Mouse (Mus musculus): ENCODE results near the gene Glt6d1. TPM values are rescaled to one million over a fixed set of nuclear protein-coding genes. Genes with fewer than 3 reads are reported as not detected.

Glt6d1 gene
- polyA plus RNA-seq, 1 experiment from 2014 or later = not detected

DNA sequence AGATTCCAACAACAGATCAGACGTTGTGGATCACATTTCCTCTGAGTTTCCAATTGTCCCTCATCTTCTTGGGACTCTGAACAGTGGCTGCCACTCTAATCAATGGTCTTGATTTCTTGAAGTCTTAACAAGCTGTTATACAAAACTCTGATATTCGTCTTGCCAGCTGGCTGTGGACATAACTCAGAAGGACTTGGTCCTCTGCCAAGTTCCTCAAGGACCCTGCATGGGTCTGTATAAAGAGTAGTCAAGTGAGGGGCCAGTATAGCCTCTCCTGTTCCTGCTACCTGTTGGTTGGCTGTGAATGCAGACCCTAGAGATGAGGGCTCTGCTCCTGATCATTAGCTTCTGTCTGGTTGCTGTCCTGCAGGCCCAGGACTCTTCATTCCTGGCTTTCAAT is 50.4 kb downstream of the Glt6d1 start, which contains the start of gene Lcn3:
Gene Lcn3, plus strand, starts transcription at position 301 of the 400 bp plus-strand sequence.
- Histone ChIP-seq H3K27ac (ENCODE audit: low read depth, low read length) (no peak within 1 kb of the TSS), H3K36me3 (ENCODE audit: control insufficient read depth, insufficient read depth, low read length) (no peaks in the 10 kb centered on the region), H3K9ac (ENCODE audit: low read depth, low read length) (no peak within 1 kb of the TSS), H3K4me3 (ENCODE audit: low read depth, low read length) (no peak within 1 kb of the TSS), H3K9me3 (replicated peaks; ENCODE audit: control insufficient read depth, low read length) (no peaks in the 10 kb centered on the region), H3K4me1 (ENCODE audit: control insufficient read depth, insufficient read depth, low read length) (no peaks in the 10 kb centered on the region), H3K4me2 (no peak within 1 kb of the TSS), H3K27me3 (ENCODE audit: control insufficient read depth, insufficient read depth, low read length) (no peaks in the 10 kb centered on the region)
- no peak for ATAC-seq (replicated peaks; ENCODE audit: insufficient number of reproducible peaks, low FRiP score, low TSS enrichment)
- 49% methylated on average over 2 of the region's 2 CpGs for WGBS (ENCODE audit: insufficient replicate concordance)

DNA sequence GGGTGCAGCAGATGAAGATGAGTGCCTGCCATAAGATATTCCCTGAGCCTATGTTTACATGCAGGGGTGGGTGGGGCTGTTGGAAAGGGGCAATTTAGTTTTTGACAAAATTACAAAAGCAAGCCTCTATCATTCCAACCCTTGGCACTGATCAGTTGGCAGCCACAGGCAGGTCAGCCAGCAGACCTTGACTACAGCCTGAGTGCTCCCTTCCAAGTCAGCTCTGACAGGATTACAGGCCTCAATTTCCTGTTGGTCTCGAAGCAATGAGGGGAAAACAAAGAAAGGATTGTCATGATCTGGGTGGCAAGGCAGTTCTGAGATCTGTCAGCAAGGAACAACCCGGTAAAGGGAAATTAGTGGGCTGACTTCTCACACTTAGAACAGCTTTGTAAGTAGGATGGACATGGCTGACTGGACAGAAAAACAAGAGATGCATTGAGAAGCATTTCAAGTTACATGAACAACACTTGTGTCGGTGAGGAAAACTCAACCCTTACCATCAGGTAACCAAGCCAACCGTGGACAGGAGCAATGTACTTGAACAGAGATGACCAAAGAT is 57.5 kb downstream of the Glt6d1 start:
- no peak overlapping the region for H3K27ac ChIP-seq (ENCODE audit: low read depth, low read length)

DNA sequence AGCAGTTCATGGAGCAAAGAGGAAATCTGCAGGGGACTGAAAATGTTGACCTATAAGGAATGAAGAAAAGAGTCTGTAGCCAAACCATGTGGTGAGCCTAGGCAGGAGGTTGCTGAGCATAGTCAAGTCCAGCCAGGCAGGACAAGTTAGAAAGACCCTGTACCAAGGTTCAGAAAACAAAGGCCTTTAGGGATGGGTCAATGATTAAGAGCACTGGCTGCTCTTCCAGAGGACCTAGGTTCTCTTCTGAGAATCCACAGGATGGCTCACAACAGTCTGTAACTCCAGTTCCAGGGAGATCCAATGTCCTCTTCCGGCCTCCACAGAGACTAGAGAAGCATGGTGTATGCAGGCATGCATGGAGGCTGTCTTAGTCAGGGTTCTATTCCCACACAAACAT is 61.4 kb downstream of the Glt6d1 start:
- Histone ChIP-seq H3K27me3 (ENCODE audit: control insufficient read depth, insufficient read depth, low read length) (no peaks in the 10 kb centered on the region), H3K9me3 (replicated peaks; ENCODE audit: control insufficient read depth, low read length) (no peaks in the 10 kb centered on the region), H3K36me3 (ENCODE audit: control insufficient read depth, insufficient read depth, low read length) (no peaks in the 10 kb centered on the region), H3K4me2 (no peak overlapping the region), H3K9ac (ENCODE audit: low read depth, low read length) (no peak overlapping the region), H3K4me3 (ENCODE audit: low read depth, low read length) (no peak overlapping the region), H3K4me1 (ENCODE audit: control insufficient read depth, insufficient read depth, low read length) (no peaks in the 10 kb centered on the region), H3K27ac (ENCODE audit: low read depth, low read length) (no peak overlapping the region)
- 85% methylated on average over 1 of the region's 1 CpGs for WGBS (ENCODE audit: insufficient replicate concordance)
- no peak for ATAC-seq (replicated peaks; ENCODE audit: insufficient number of reproducible peaks, low FRiP score, low TSS enrichment)

More for the DNA sequence above, 57.5 kb downstream of the Glt6d1 start:
- WGBS (ENCODE audit: insufficient replicate concordance) = 55% methylated on average over 4 of the region's 4 CpGs
- H3K4me1 ChIP-seq (ENCODE audit: control insufficient read depth, insufficient read depth, low read length) = no peaks in the 10 kb centered on the region
- H3K4me2 ChIP-seq = no peak overlapping the region
- H3K9me3 ChIP-seq (replicated peaks; ENCODE audit: control insufficient read depth, low read length) = no peaks in the 10 kb centered on the region
- no peaks in the 10 kb centered on the region for H3K27me3 ChIP-seq (ENCODE audit: control insufficient read depth, insufficient read depth, low read length)
- no peaks in the 10 kb centered on the region for H3K36me3 ChIP-seq (ENCODE audit: control insufficient read depth, insufficient read depth, low read length)
- no peak overlapping the region for H3K4me3 ChIP-seq (ENCODE audit: low read depth, low read length)
- no peak overlapping the region for H3K9ac ChIP-seq (ENCODE audit: low read depth, low read length)
- ATAC-seq (replicated peaks; ENCODE audit: insufficient number of reproducible peaks, low FRiP score, low TSS enrichment) = no peak

Other genes starting within 250 kb of the Glt6d1 start
- gene Mamdc4, start 241.0 kb downstream of the Glt6d1 start, polyA plus RNA-seq (2014; fragmentation: Nextera tagmentation; extraction: Ambion mirVana) = 3.2 and 5.5 TPM in 2 replicates
- 167 and 172 TPM in 2 replicates for gene Phpt1, start 240.6 kb downstream of the Glt6d1 start, polyA plus RNA-seq (2014; fragmentation: Nextera tagmentation; extraction: Ambion mirVana)
- gene Ajm1, start 234.1 kb downstream of the Glt6d1 start, polyA plus RNA-seq (2014; fragmentation: Nextera tagmentation; extraction: Ambion mirVana) = 0.21 TPM in 1 of 2 replicates, not detected in the other
- gene Rabl6, start 207.3 kb downstream of the Glt6d1 start, polyA plus RNA-seq (2014; fragmentation: Nextera tagmentation; extraction: Ambion mirVana) = 35.9 and 40.0 TPM in 2 replicates
- gene Ccdc183, start 198.2 kb downstream of the Glt6d1 start, polyA plus RNA-seq (2014; fragmentation: Nextera tagmentation; extraction: Ambion mirVana) = 0.11 and 0.20 TPM in 2 replicates
- gene Tmem141, start 193.8 kb downstream of the Glt6d1 start, polyA plus RNA-seq (2014; fragmentation: Nextera tagmentation; extraction: Ambion mirVana) = 14.6 and 18.4 TPM in 2 replicates
- 1.0 and 1.1 TPM in 2 replicates for gene Fcna, start 187.8 kb downstream of the Glt6d1 start, polyA plus RNA-seq (2014; fragmentation: Nextera tagmentation; extraction: Ambion mirVana)
- not detected in 2 replicates for gene Lcn8, start 162.7 kb downstream of the Glt6d1 start, polyA plus RNA-seq (2014; fragmentation: Nextera tagmentation; extraction: Ambion mirVana)
- not detected in 2 replicates for gene Lcn5, start 157.9 kb downstream of the Glt6d1 start, polyA plus RNA-seq (2014; fragmentation: Nextera tagmentation; extraction: Ambion mirVana)
- not detected in 2 replicates for gene Lcn6, start 139.1 kb downstream of the Glt6d1 start, polyA plus RNA-seq (2014; fragmentation: Nextera tagmentation; extraction: Ambion mirVana)
- not detected in 2 replicates for gene Lcn10, start 133.1 kb downstream of the Glt6d1 start, polyA plus RNA-seq (2014; fragmentation: Nextera tagmentation; extraction: Ambion mirVana)
- not detected in 2 replicates for gene Obp2a, start 115.8 kb downstream of the Glt6d1 start, polyA plus RNA-seq (2014; fragmentation: Nextera tagmentation; extraction: Ambion mirVana)
- gene Bmyc, start 109.1 kb downstream of the Glt6d1 start, polyA plus RNA-seq (2014; fragmentation: Nextera tagmentation; extraction: Ambion mirVana) = 42.9 and 49.9 TPM in 2 replicates
- not detected in 2 replicates for gene Obp2b, start 78.8 kb downstream of the Glt6d1 start, polyA plus RNA-seq (2014; fragmentation: Nextera tagmentation; extraction: Ambion mirVana)
- not detected in 2 replicates for gene Lcn3, start 50.3 kb downstream of the Glt6d1 start, polyA plus RNA-seq (2014; fragmentation: Nextera tagmentation; extraction: Ambion mirVana)
- not detected in 2 replicates for gene Lcn11, start 38.8 kb downstream of the Glt6d1 start, polyA plus RNA-seq (2014; fragmentation: Nextera tagmentation; extraction: Ambion mirVana)
- not detected in 2 replicates for gene Gm13539, start 33.6 kb downstream of the Glt6d1 start, polyA plus RNA-seq (2014; fragmentation: Nextera tagmentation; extraction: Ambion mirVana)
- not detected in 2 replicates for gene Lcn9, start 7.3 kb upstream of the Glt6d1 start, polyA plus RNA-seq (2014; fragmentation: Nextera tagmentation; extraction: Ambion mirVana)
- gene Sohlh1, start 31.4 kb upstream of the Glt6d1 start, polyA plus RNA-seq (2014; fragmentation: Nextera tagmentation; extraction: Ambion mirVana) = not detected in 2 replicates
- 0.04 TPM in 1 of 2 replicates, not detected in the other for gene Kcnt1, start 47.9 kb upstream of the Glt6d1 start, polyA plus RNA-seq (2014; fragmentation: Nextera tagmentation; extraction: Ambion mirVana)
- 8.9 and 14.1 TPM in 2 replicates for gene Camsap1, start 167.4 kb upstream of the Glt6d1 start, polyA plus RNA-seq (2014; fragmentation: Nextera tagmentation; extraction: Ambion mirVana)
- 136 and 141 TPM in 2 replicates for gene Ubac1, start 205.9 kb upstream of the Glt6d1 start, polyA plus RNA-seq (2014; fragmentation: Nextera tagmentation; extraction: Ambion mirVana)

Measured in heart, embryonic 11.5 days (tissue).